Mouse (Mus musculus) NIH3T3 (cell line): ENCODE results near the gene Gltpd2.
"Not testable (repeated sequence)": the region's sequence is repeated elsewhere in the genome, so short reads cannot be mapped to it uniquely, and the experiment has no call there.

ENCODE experiments used
- DNase-seq: peaks from one replicate; pipeline ENCODE4 v3.0.0-alpha.2; 2012; ENCODE audit warnings: low read depth

Gene Gltpd2

GRCm38 (mm10) chr11:70516352-70516751 lies 2.6 kb upstream of the Gltpd2 start:
- DNase-seq, result peak; percentile 77

DNA sequence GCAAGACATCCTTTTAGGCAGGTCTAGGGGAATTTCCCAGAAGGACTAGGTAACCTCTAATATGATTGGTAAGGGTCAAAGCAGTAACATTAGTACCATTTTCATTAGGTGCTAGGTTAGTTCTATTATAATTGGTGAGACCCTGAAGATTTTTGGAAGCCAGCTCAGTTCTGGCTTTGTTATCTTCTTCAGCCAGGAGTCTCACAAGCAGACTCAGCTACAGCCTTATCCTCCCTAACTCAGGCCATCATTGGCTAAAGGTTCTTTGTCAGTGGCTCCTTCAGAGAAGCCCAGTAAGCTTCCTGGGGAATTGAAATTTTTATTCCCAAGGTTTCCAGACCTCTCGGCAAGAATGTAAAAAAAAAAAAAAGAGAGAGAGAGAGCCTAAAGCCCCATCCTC lies 560 bp upstream of the Gltpd2 start:
- DNase-seq, result no peak

- DNase-seq, result no peak
Observed at GRCm38 (mm10) chr11:70520178-70520769, 1.3 kb downstream of the Gltpd2 start.

DNA sequence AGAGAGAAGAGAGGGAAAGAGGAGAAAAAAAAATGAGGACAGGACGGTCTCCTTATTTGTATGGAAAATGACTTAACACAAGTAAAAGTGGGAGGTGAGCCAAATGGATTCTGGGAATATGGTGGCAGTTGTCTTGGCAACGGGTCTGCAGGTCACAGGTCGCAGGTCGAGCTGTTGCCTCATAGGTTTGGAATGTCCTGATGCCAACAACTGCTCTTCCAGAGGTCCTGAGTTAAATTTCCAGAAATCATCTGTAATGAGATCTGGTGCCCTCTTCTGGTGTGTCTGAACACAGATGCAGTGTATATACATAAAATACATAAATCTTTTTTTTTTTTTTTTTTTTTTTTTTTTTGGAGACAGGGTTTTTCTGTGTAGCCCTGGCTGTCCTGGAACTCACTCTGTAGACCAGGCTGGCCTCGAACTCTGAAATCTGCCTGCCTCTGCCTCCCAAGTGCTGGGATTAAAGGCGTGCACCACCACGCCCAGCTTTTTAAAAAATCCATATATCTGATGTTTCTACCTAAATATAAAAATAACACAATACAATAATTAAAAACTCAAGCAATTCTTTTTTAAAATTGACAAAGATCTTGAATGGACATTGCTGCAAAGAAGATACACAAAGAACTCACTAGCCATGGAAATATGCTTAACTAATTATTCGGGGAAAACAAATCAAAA lies 4.5 kb downstream of the Gltpd2 start:
- peak; percentile 39 for DNase-seq

- DNase-seq, result no peak
Observed at GRCm38 (mm10) chr11:70524782-70525181, 5.8 kb downstream of the Gltpd2 start.

DNA sequence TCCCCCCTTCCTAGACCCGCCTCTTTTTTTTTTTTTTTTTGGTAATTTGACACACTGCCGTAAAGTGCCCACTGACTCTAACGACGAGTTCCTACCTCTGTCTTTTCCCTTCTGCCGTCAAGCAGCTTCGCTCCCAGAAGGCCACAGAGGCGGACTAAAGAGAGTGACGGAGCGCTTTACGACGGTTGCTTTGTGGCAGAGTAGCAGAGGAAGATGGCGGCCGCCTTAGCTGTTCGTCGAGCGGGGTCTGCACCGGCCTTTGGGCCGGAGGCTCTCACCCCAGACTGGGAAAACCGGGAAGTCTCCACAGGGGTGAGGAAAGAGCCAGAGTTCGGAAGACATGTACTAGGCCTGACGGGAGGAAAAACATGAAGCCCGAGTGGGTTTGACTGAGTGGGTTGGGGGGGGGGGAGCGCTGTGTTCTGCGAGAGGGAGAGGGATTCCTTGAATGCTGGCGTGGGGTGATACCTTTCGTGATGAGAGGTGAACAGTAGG lies 6.2 kb downstream of the Gltpd2 start, which contains the start of gene Psmb6:
Gene Psmb6, plus strand, starts transcription at position 184 of the 495 bp plus-strand sequence.
- DNase-seq, result peak; percentile 95

DNA sequence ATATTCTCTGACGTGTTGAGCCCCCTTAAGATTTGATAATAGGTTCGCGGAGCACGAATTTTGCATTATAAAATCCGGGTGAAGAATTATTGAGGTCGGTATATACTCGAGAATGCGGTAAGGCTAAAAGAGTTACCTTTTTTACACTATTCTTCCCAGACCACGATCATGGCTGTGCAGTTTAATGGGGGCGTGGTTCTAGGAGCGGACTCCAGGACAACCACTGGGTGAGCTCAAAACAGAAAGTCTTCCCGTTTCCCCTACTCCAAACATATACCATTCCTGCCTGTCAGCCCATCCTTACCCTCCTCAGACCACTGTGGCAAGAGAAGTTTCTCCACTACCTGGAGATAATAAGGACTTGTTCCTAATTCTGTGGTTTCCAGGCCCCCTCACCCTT lies 6.7 kb downstream of the Gltpd2 start:
- peak; percentile 49 for DNase-seq

DNA sequence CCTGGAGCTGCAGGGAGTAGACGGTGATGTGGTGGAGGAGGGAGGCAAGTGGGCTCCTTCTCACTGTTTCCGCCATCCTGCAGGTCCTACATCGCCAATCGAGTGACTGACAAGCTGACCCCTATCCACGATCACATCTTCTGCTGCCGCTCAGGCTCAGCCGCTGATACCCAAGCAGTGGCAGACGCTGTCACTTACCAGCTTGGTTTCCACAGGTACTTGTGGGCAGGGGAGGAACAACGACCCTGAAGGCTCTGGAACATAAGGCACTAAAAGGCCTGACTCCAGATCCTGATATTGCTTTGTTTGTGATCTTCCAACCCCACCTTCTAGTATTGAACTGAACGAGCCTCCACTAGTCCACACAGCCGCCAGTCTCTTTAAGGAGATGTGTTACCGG lies 7.2 kb downstream of the Gltpd2 start:
- no peak for DNase-seq

DNA sequence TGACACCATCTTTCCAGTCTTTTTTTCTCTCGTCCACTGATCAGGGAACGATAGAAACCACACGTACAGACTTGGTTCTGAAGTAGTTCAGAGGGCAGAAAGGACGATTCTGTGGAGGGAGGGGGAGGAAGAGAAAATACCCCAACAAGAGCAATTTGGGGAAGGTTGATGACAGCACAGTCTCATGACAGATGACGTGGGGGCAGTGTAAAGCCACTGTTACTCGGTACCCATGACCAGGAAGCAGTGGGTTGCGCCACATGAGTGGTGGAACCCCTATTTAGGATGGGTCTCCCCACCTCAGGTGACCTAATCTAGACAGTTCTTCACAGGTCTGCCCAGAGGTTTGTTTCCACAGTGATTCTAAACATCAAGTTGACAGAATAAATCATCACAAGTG lies 9.6 kb downstream of the Gltpd2 start:
- no peak for DNase-seq

DNA sequence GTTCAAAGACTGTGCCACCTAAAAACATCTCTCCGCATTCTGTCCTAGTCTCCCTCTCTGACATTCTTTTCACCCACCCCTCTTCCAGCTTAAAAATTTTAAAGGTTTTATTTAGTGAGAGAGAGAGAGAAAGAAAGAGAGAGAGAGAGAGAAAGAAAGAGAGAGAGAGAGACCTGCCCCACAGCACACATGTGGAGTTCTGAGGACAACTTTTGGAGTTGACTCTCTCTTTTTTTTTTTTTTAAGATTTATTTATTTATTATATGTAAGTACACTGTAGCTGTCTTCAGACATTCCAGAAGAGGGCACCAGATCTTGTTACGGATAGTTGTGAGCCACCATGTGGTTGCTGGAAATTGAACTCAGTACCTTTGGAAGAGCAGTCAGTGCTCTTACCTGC lies 12.1 kb downstream of the Gltpd2 start:
- not testable (repeated sequence) for DNase-seq

GRCm38 (mm10) chr11:70532839-70533238 lies 13.8 kb downstream of the Gltpd2 start, which contains the start of gene Gm40193:
Gm40193 (minus strand) TSS chr11:70532939.
- DNase-seq, result no peak

GRCm38 (mm10) chr11:70539423-70539822 lies 20.4 kb downstream of the Gltpd2 start:
- no peak for DNase-seq

- peak; percentile 94 for DNase-seq
Observed at GRCm38 (mm10) chr11:70539877-70540587, 21.0 kb downstream of the Gltpd2 start, which contains the start of gene Pld2. Pld2 (plus strand) TSS chr11:70540064.

GRCm38 (mm10) chr11:70540928-70541327 lies 21.9 kb downstream of the Gltpd2 start:
- no peak for DNase-seq

DNA sequence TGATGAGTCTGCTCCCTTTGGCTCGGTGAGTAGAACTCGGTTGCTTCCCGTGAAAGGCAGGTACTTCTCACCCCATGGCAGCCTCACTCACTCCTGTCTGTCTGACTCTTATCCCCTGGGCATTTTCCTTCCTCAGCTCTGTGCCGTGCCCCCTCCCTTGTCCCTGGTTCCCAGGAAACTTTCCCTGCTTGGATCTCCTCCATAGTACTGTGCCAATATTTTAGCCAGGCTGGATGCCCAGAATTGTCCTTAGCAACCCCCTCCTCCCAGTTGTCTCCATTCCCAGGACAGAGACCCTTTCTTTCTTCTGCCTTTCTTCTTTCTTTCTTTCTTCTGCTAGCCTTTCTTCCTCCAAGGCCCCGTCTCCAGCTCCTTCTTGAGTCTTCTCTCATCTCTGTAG lies 22.4 kb downstream of the Gltpd2 start:
- no peak for DNase-seq

GRCm38 (mm10) chr11:70544496-70544895 lies 25.5 kb downstream of the Gltpd2 start:
- no peak for DNase-seq

- no peak for DNase-seq
Observed at GRCm38 (mm10) chr11:70551526-70551925, 32.5 kb downstream of the Gltpd2 start.

DNA sequence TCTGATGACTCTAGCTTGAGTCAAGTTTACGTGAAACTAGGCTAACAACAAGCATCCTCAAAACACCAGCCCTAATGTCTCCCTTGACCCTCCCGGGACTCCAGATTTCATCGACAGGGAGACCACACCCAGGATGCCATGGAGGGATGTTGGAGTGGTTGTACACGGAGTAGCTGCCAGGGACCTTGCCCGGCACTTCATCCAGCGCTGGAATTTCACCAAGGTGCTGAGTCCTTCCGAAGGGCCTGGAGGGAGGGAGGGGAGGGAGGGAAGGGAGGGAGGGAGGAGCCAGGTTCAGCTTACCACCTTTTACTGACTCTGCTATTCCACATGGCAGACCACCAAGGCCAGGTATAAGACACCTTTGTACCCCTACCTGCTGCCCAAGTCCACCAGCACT lies 34.9 kb downstream of the Gltpd2 start:
- DNase-seq, result peak; percentile 14

GRCm38 (mm10) chr11:70557545-70557944 lies 38.5 kb downstream of the Gltpd2 start:
- DNase-seq, result no peak

- no peak for DNase-seq
Observed at GRCm38 (mm10) chr11:70561937-70562286, 42.9 kb downstream of the Gltpd2 start.

DNA sequence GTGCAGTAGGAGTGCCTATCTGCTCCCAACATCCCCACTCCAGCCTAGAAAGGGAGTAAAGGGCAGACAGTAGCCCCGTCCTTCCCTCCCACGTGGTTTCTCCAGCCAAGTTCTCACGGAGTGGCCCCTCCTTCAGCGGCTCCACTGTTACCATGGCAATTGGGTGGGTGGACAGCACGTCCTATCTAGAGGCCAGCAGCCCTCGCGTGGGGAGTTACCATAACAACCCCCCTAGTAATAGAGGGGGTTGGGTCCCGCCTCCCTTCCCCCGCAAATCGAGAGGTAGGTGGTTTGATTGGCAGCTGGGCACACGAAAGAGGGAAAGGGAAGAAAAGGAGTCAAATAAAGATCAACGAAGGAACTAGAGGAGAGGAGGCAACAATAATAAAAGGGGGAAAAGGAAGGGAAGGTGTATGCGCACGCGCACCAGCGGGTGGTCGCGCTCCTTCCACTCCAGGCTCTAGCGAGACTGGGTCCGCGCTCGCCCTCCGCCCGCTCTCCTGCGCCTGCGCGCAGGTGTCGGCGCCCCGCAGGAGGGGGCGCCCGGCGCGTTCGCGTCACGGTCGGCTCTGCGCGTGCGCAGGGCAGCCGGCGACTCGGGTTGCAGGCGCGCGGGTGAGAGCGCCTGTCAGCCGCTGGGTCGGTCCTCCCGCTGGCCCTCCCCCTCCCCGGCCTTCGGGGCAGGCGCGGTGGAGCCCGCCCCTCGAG lies 43.4 kb downstream of the Gltpd2 start, which contains the start of gene Mink1:
Gene Mink1, plus strand, starts transcription at position 595 of the 708 bp plus-strand sequence.
- DNase-seq, result peak; percentile 93

DNA sequence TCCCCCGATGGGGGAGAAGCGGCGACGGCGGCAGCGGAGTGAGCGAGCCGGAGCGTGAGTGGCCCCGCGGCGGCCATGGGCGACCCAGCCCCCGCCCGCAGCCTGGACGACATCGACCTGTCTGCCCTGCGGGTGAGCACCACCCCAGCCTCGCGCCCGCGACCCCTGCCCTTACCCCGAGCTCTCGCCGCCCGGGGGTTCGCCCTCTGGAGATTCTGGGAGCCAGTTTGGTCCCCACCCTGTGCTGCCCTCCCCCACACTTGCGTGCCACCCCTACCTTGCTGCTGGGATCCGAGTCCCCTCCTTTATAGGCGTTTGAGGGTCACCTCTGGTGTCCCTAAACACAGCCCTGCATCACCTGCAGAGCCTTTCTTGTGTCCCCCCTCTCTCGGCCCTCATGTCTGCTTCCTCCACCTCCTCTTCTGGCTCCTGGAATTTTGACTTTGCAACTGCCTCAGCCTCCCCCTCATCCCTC lies 44.0 kb downstream of the Gltpd2 start:
- no peak for DNase-seq
